Mouse (Mus musculus) cortical plate, adult 2 months (tissue): ENCODE measurements around the gene Scn3b. TPM values are rescaled to one million over a fixed set of nuclear protein-coding genes. Genes with fewer than 3 reads are reported as not detected.

Experiments
- H3K27ac ChIP-seq: fragments of 200-500 bp; 2 replicates; pipeline ENCODE4 v1.5.1; 2012; ENCODE audit warnings: low read length, control low read depth, inconsistent platforms; ENCODE audit not compliant: insufficient read depth
- H3K4me1 ChIP-seq: fragments of 200-500 bp; 2 replicates; pipeline ENCODE4 v1.6.1; 2011; ENCODE audit warnings: low read length; ENCODE audit not compliant: control insufficient read depth, insufficient read depth
- H3K4me3 ChIP-seq: fragments of 200-500 bp; 2 replicates; pipeline ENCODE4 v1.5.1; 2011; ENCODE audit warnings: mild to moderate bottlenecking, low read length, control low read depth; ENCODE audit not compliant: insufficient read depth
- CTCF ChIP-seq: fragments of 200-500 bp; IDR thresholded peaks from 2 replicates; pipeline ENCODE4 v1.5.1; 2011; ENCODE audit warnings: mild to moderate bottlenecking, control low read depth, low read length; ENCODE audit not compliant: insufficient read depth; ENCODE audit errors: extremely low read depth
- POLR2A ChIP-seq: fragments of 200-500 bp; IDR thresholded peaks from 2 replicates; pipeline ENCODE4 v1.6.1; 2011; ENCODE audit warnings: mild to moderate bottlenecking, low read length, control low read depth; ENCODE audit not compliant: insufficient read depth; ENCODE audit errors: extremely low read depth
- polyA plus RNA-seq: library from polyadenylated mRNA; depleted of rRNA; stranded (reverse); fragments of >200 nt; gene quantifications from 2 replicates; pipeline ENCODE4 v1.2.3, GENCODE M21; 2012; rRNA removed

Scn3b gene
- polyA plus RNA-seq = 50.5 and 66.4 TPM in 2 replicates

GRCm38 (mm10) chr9:40269103-40269861 is at the start of gene Scn3b:
Gene Scn3b, plus strand, starts transcription at chr9:40269217.
- Histone ChIP-seq H3K4me3 (peak within 1 kb of the TSS; percentile 75), H3K27ac (peak within 1 kb of the TSS; percentile 70), H3K4me1 (peaks cover 5% of the 10 kb centered on the region; the same call in 1 of the 2 replicates)
- TF ChIP-seq CTCF = no peak
- peak; percentile 87 for TF ChIP-seq POLR2A

DNA sequence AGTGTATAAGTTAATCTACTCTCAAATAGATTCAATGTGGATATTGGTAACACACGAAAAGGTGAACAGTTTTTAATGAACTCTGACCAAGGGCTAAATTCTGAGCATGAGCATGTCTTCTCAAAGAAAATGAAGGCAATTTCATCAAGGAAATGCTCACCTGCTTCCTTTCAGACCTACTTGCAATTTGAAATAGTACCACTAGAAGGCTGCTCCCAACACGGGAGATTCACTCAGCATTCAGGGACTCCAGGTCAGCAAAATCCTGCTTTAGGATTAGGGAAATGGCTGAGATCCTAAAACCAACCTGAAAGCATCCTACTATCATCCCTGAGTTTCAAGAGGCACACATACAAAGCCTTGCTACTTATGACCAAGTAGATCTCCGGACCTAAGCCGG is 44.7 kb upstream of the Scn3b start:
- Histone ChIP-seq H3K27ac (no peak overlapping the region), H3K4me3 (no peak overlapping the region), H3K4me1 (no peaks in the 10 kb centered on the region)
- TF ChIP-seq CTCF = peak; percentile 31
- TF ChIP-seq POLR2A = no peak

GRCm38 (mm10) chr9:40227874-40228789 is 40.9 kb upstream of the Scn3b start:
- TF ChIP-seq CTCF (peak; percentile 78), POLR2A (no peak)
- no peak overlapping the region for H3K4me3 ChIP-seq
- no peak overlapping the region for H3K27ac ChIP-seq
- H3K4me1 ChIP-seq = no peaks in the 10 kb centered on the region

GRCm38 (mm10) chr9:40228804-40229331 is 40.1 kb upstream of the Scn3b start:
- H3K27ac ChIP-seq = no peak overlapping the region
- H3K4me1 ChIP-seq = no peaks in the 10 kb centered on the region
- no peak overlapping the region for H3K4me3 ChIP-seq
- TF ChIP-seq CTCF = no peak
- TF ChIP-seq POLR2A = no peak

DNA sequence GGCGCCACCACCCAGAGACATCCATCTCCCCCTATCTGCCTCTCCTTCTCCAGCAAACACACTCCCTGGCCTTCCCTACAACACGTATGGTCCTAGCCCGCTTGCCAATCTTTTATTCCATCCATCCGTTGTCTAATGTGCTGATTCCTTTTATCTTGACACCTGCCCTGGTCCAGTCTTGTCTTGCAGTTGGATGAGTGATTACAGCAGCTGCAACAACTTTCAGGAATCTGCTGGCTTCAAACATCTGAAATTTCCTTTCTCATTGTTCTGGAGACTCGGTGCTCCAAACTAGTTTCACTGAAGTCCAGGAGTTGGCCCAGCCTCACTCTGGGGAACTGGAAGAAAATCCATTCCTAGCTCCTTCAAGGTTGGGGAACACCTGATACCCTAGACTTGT is 39.5 kb upstream of the Scn3b start:
- TF ChIP-seq CTCF = no peak
- no peak for TF ChIP-seq POLR2A
- Histone ChIP-seq H3K4me1 (no peaks in the 10 kb centered on the region), H3K27ac (no peak overlapping the region), H3K4me3 (no peak overlapping the region)

DNA sequence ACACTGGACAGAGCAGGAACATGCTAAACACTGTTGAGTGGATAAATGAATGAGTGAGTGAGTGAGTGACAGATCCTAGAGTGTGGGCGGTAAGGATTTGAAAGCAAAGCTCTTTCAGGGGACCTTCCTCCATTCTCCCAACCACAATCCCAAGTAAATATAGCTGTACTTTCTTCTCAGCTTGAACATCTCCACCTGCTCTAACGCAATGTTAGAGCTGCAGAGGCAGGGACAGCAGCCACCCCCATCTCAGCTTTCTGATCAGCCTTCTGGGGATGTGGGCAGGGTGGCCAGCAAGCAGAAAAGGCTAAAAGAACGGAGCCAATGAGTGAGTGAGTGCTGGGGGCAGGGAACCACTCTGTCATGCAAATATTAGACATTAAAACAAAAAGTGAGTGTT is 38.0 kb upstream of the Scn3b start:
- Histone ChIP-seq H3K4me3 (no peak overlapping the region), H3K27ac (no peak overlapping the region), H3K4me1 (no peaks in the 10 kb centered on the region)
- no peak for TF ChIP-seq POLR2A
- TF ChIP-seq CTCF = no peak

- TF ChIP-seq CTCF (no peak), POLR2A (no peak)
- H3K4me3 ChIP-seq = no peak overlapping the region
- H3K4me1 ChIP-seq = no peaks in the 10 kb centered on the region
- H3K27ac ChIP-seq = no peak overlapping the region
Measured at GRCm38 (mm10) chr9:40234233-40235072, 34.6 kb upstream of the Scn3b start.

DNA sequence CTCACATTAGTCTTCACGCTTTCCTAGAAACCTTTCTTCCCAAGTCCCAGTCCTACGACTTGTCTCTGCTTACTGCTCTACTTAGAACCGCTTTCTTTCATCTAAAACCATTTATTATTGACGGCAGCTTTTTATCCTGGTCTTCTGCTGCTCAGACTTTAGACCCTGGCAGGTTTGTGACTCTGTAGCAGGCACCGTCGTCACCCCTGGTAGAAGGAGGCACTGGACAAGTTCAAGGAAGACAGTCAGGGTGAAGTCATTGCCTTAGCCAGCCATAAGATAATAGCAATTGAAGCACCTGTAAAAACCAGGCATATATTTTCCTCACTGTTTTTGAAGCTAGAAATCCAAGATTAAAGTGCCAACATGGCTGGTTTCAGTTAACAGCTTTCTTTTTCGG is 33.8 kb upstream of the Scn3b start:
- no peaks in the 10 kb centered on the region for H3K4me1 ChIP-seq
- TF ChIP-seq CTCF (no peak), POLR2A (no peak)
- no peak overlapping the region for H3K4me3 ChIP-seq
- no peak overlapping the region for H3K27ac ChIP-seq

DNA sequence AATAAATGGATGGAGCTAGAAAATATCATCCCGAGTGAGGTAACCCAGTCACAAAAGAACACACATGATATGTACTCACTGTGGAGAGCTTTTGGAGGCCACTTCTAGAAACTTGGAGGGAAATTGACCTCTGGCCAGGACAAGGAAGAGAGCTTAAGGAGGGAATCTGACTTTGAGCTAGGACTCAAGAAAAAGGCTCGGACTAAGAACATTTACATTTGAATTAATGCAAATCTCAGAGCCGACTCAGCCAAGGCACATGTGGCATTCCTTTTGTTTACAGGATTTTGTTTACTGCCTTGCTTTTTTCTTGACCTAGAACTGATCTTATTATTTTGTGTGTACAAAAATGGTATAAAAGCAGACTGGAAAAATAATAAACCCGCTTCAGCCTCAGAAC is 29.3 kb upstream of the Scn3b start:
- H3K4me3 ChIP-seq = no peak overlapping the region
- peaks cover 6% of the 10 kb centered on the region; the same call in 1 of the 2 replicates for H3K4me1 ChIP-seq
- TF ChIP-seq POLR2A = no peak
- no peak for TF ChIP-seq CTCF
- H3K27ac ChIP-seq = no peak overlapping the region
